Mouse (Mus musculus): ENCODE measurements around the gene Trim26. TPM values are rescaled to one million over a fixed set of nuclear protein-coding genes. Genes with fewer than 3 reads are reported as not detected.
"Not testable (repeated sequence)": the region's sequence is repeated elsewhere in the genome, so short reads cannot be mapped to it uniquely, and the experiment has no call there.

Gene Trim26
- polyA plus RNA-seq, 1 experiment from 2014 or later, result 30.9 TPM

- no peak overlapping the region for H3K9ac ChIP-seq (ENCODE audit: low read length)
- H3K9me3 ChIP-seq (ENCODE audit: control insufficient read depth, low read length), result no peaks in the 10 kb centered on the region
- H3K4me3 ChIP-seq (ENCODE audit: low read depth, low read length), result no peak overlapping the region
- H3K36me3 ChIP-seq (ENCODE audit: control insufficient read depth, insufficient read depth, low read length), result no peaks in the 10 kb centered on the region
- DNase-seq (ENCODE audit: low spot score) (no peak), ATAC-seq (replicated peaks; ENCODE audit: low FRiP score) (no peak)
- H3K4me2 ChIP-seq (ENCODE audit: low read depth, low read length, severe bottlenecking), result no peak overlapping the region
- no peaks in the 10 kb centered on the region for H3K27me3 ChIP-seq (ENCODE audit: control insufficient read depth, insufficient read depth, low read length)
- no peak overlapping the region for H3K27ac ChIP-seq (ENCODE audit: low read depth, low read length)
- WGBS, result 94% methylated on average over 12 of the region's 12 CpGs
- H3K4me1 ChIP-seq (replicated peaks; ENCODE audit: control insufficient read depth, insufficient read depth, low read length), result no peaks in the 10 kb centered on the region
Observed at GRCm38 (mm10) chr17:36885132-36885790, 48.3 kb downstream of the Trim26 start.

GRCm38 (mm10) chr17:36890073-36890903 is 53.4 kb downstream of the Trim26 start, which contains the start of gene Trim40:
Gene Trim40 (minus strand): TSS chr17:36890123.
- no peaks in the 10 kb centered on the region for H3K4me1 ChIP-seq (replicated peaks; ENCODE audit: control insufficient read depth, insufficient read depth, low read length)
- 89% methylated on average over 5 of the region's 5 CpGs for WGBS
- H3K4me3 ChIP-seq (ENCODE audit: low read depth, low read length), result no peak within 1 kb of the TSS
- no peak within 1 kb of the TSS for H3K4me2 ChIP-seq (ENCODE audit: low read depth, low read length, severe bottlenecking)
- no peak for ATAC-seq (replicated peaks; ENCODE audit: low FRiP score)
- no peak within 1 kb of the TSS for H3K9ac ChIP-seq (ENCODE audit: low read length)
- H3K9me3 ChIP-seq (ENCODE audit: control insufficient read depth, low read length), result no peaks in the 10 kb centered on the region
- no peaks in the 10 kb centered on the region for H3K27me3 ChIP-seq (ENCODE audit: control insufficient read depth, insufficient read depth, low read length)
- H3K27ac ChIP-seq (ENCODE audit: low read depth, low read length), result no peak within 1 kb of the TSS
- no peak for DNase-seq (ENCODE audit: low spot score)
- no peaks in the 10 kb centered on the region for H3K36me3 ChIP-seq (ENCODE audit: control insufficient read depth, insufficient read depth, low read length)

DNA sequence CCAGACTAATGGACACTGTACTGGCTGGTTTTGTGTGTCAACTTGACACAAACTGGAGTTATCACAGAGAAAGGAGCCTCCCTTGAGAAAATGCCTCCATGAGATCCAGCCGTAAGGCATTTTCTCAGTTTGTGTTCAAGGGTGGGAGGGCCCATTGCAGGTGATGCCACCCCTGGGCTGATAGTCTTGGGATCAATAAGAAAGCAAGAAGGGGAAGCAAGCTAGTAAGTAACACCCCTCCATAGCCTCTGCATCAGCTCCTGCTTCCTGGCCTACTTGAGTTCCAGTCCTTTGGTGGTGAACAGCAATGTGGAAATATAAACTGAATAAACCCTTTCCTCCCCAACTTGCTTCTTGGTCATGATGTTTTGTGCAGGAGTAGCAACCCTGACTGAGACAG is 54.6 kb downstream of the Trim26 start:
- not testable (repeated sequence) for H3K36me3 ChIP-seq (ENCODE audit: control insufficient read depth, insufficient read depth, low read length); H3K4me1 ChIP-seq (replicated peaks; ENCODE audit: control insufficient read depth, insufficient read depth, low read length); H3K27ac ChIP-seq (ENCODE audit: low read depth, low read length); DNase-seq (ENCODE audit: low spot score); H3K4me2 ChIP-seq (ENCODE audit: low read depth, low read length, severe bottlenecking); ATAC-seq (replicated peaks; ENCODE audit: low FRiP score); H3K27me3 ChIP-seq (ENCODE audit: control insufficient read depth, insufficient read depth, low read length); H3K4me3 ChIP-seq (ENCODE audit: low read depth, low read length); H3K9ac ChIP-seq (ENCODE audit: low read length); H3K9me3 ChIP-seq (ENCODE audit: control insufficient read depth, low read length)
- 85% methylated on average over 1 of the region's 1 CpGs for WGBS

DNA sequence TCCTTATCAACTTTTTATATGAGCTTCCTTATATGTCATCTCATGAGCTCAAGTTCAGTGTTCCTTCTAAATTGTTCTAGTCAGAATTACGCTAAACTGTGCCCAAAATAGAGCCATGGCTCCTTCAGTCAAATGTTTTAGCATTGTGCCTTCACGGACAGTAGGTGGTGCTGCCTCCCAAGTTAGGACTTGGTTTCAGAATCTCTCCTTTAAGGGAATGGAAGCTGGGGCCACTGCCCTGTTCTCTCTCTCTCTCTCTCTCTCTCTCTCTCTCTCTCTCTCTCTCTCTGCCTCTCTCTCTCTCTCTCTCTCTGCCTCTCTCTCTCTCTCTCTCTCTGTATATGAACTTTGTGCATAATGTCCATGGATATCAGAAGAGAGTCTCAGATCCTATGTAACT is 55.4 kb downstream of the Trim26 start:
- H3K36me3 ChIP-seq (ENCODE audit: control insufficient read depth, insufficient read depth, low read length), result no peaks in the 10 kb centered on the region
- no peak overlapping the region for H3K9ac ChIP-seq (ENCODE audit: low read length)
- H3K4me2 ChIP-seq (ENCODE audit: low read depth, low read length, severe bottlenecking), result no peak overlapping the region
- WGBS, result 23% methylated on average over 2 of the region's 2 CpGs
- no peaks in the 10 kb centered on the region for H3K27me3 ChIP-seq (ENCODE audit: control insufficient read depth, insufficient read depth, low read length)
- H3K4me3 ChIP-seq (ENCODE audit: low read depth, low read length), result no peak overlapping the region
- H3K27ac ChIP-seq (ENCODE audit: low read depth, low read length), result no peak overlapping the region
- H3K4me1 ChIP-seq (replicated peaks; ENCODE audit: control insufficient read depth, insufficient read depth, low read length), result no peaks in the 10 kb centered on the region
- H3K9me3 ChIP-seq (ENCODE audit: control insufficient read depth, low read length), result no peaks in the 10 kb centered on the region
- DNase-seq (ENCODE audit: low spot score) (no peak), ATAC-seq (replicated peaks; ENCODE audit: low FRiP score) (no peak)

- Histone ChIP-seq H3K4me1 (replicated peaks; ENCODE audit: control insufficient read depth, insufficient read depth, low read length) (no peaks in the 10 kb centered on the region), H3K27ac (ENCODE audit: low read depth, low read length) (no peak overlapping the region), H3K9ac (ENCODE audit: low read length) (no peak overlapping the region), H3K36me3 (ENCODE audit: control insufficient read depth, insufficient read depth, low read length) (no peaks in the 10 kb centered on the region), H3K4me3 (ENCODE audit: low read depth, low read length) (no peak overlapping the region), H3K4me2 (ENCODE audit: low read depth, low read length, severe bottlenecking) (no peak overlapping the region), H3K9me3 (ENCODE audit: control insufficient read depth, low read length) (no peaks in the 10 kb centered on the region), H3K27me3 (ENCODE audit: control insufficient read depth, insufficient read depth, low read length) (no peaks in the 10 kb centered on the region)
- 82% methylated on average over 5 of the region's 5 CpGs for WGBS
- no peak for ATAC-seq (replicated peaks; ENCODE audit: low FRiP score)
- DNase-seq (ENCODE audit: low spot score), result no peak
Observed at GRCm38 (mm10) chr17:36893387-36893786, 56.5 kb downstream of the Trim26 start.

DNA sequence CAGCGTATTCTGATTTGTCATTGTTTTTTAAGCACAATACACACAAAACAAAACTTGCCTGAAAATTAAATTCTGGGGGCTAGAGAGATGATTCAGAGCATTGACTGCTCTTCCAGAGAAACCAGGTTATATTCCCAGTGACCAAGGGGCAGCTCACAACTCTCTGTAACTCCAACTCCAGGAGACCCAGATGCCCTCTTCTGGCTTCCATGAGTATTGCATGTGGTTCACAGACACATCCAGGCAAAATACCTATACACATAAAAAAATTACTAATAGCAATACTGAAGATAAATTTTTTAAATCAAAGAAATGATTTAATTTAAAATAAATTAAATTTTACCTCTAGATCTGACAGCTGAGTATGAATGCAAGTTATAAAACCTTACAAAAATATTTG is 59.6 kb downstream of the Trim26 start:
- no peak overlapping the region for H3K27ac ChIP-seq (ENCODE audit: low read depth, low read length)
- no peak overlapping the region for H3K4me2 ChIP-seq (ENCODE audit: low read depth, low read length, severe bottlenecking)
- H3K9ac ChIP-seq (ENCODE audit: low read length), result no peak overlapping the region
- DNase-seq (ENCODE audit: low spot score) (peak; percentile 60), ATAC-seq (replicated peaks; ENCODE audit: low FRiP score) (no peak)
- H3K4me3 ChIP-seq (ENCODE audit: low read depth, low read length), result no peak overlapping the region
- no peaks in the 10 kb centered on the region for H3K27me3 ChIP-seq (ENCODE audit: control insufficient read depth, insufficient read depth, low read length)
- no peaks in the 10 kb centered on the region for H3K9me3 ChIP-seq (ENCODE audit: control insufficient read depth, low read length)
- H3K36me3 ChIP-seq (ENCODE audit: control insufficient read depth, insufficient read depth, low read length), result no peaks in the 10 kb centered on the region
- H3K4me1 ChIP-seq (replicated peaks; ENCODE audit: control insufficient read depth, insufficient read depth, low read length), result no peaks in the 10 kb centered on the region
- 88% methylated on average over 1 of the region's 1 CpGs for WGBS

- no peak overlapping the region for H3K9ac ChIP-seq (ENCODE audit: low read length)
- H3K9me3 ChIP-seq (ENCODE audit: control insufficient read depth, low read length), result no peaks in the 10 kb centered on the region
Observed at GRCm38 (mm10) chr17:36897065-36897464, 60.1 kb downstream of the Trim26 start.

GRCm38 (mm10) chr17:36897552-36898205 is 60.7 kb downstream of the Trim26 start, which contains the start of gene Trim31:
Gene Trim31 (plus strand): TSS chr17:36898118.
- Histone ChIP-seq H3K4me1 (replicated peaks; ENCODE audit: control insufficient read depth, insufficient read depth, low read length) (no peaks in the 10 kb centered on the region), H3K9ac (ENCODE audit: low read length) (no peak within 1 kb of the TSS), H3K4me2 (ENCODE audit: low read depth, low read length, severe bottlenecking) (no peak within 1 kb of the TSS), H3K36me3 (ENCODE audit: control insufficient read depth, insufficient read depth, low read length) (no peaks in the 10 kb centered on the region), H3K9me3 (ENCODE audit: control insufficient read depth, low read length) (no peaks in the 10 kb centered on the region), H3K27me3 (ENCODE audit: control insufficient read depth, insufficient read depth, low read length) (no peaks in the 10 kb centered on the region), H3K27ac (ENCODE audit: low read depth, low read length) (no peak within 1 kb of the TSS), H3K4me3 (ENCODE audit: low read depth, low read length) (no peak within 1 kb of the TSS)
- 72% methylated on average over 6 of the region's 6 CpGs for WGBS
- no peak for DNase-seq (ENCODE audit: low spot score)
- no peak for ATAC-seq (replicated peaks; ENCODE audit: low FRiP score)

More at GRCm38 (mm10) chr17:36897065-36897464, 60.1 kb downstream of the Trim26 start:
- ATAC-seq (replicated peaks; ENCODE audit: low FRiP score) (no peak), DNase-seq (ENCODE audit: low spot score) (no peak)
- no peaks in the 10 kb centered on the region for H3K4me1 ChIP-seq (replicated peaks; ENCODE audit: control insufficient read depth, insufficient read depth, low read length)
- no peaks in the 10 kb centered on the region for H3K36me3 ChIP-seq (ENCODE audit: control insufficient read depth, insufficient read depth, low read length)
- H3K27ac ChIP-seq (ENCODE audit: low read depth, low read length), result no peak overlapping the region
- no peak overlapping the region for H3K4me2 ChIP-seq (ENCODE audit: low read depth, low read length, severe bottlenecking)
- H3K4me3 ChIP-seq (ENCODE audit: low read depth, low read length), result no peak overlapping the region
- H3K27me3 ChIP-seq (ENCODE audit: control insufficient read depth, insufficient read depth, low read length), result no peaks in the 10 kb centered on the region
